Mouse (Mus musculus): ENCODE measurements around the gene Lyzl4. TPM values are rescaled to one million over a fixed set of nuclear protein-coding genes. Genes with fewer than 3 reads are reported as not detected.
A peak's percentile ranks its signal among the peaks of the same experiment; 100 is the strongest.

Gene Lyzl4
- 11.5 and 11.8 TPM in 2 replicates for polyA plus RNA-seq (2012; ENCODE audit: insufficient read depth, insufficient read length, missing spikeins)

DNA sequence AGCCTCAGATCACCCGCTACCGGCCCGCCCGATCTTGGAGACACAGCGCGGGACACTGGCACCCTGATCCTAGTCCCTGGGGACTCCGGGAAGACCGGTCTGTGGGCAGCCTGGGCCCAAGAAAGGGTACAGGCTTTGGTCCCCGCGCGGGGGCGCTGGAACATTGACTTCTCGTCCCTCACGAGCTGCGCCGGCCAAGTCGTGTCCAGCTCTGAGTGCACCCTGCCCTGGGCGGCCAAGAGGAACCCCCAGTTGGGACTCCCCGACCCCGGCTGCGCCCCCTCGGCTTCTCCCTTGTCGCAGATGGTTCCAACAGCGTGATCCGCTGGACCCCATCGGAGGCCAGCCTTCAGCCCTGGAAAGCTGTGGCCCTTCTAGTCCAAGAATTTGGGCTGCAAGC is at the start of gene Lyzl4:
Gene Lyzl4, minus strand, starts transcription at position 96 of the 400 bp plus-strand sequence.
- peak within 1 kb of the TSS; percentile 54 for H3K4me3 ChIP-seq (ENCODE audit: insufficient read depth, low read length)
- H3K27ac ChIP-seq (ENCODE audit: insufficient read depth, low read depth, low read length) = no peak within 1 kb of the TSS
- H3K4me1 ChIP-seq (ENCODE audit: control insufficient read depth, insufficient read depth, low read length) = peaks cover 16% of the 10 kb centered on the region
- no peak for TF ChIP-seq POLR2A (IDR thresholded peaks at IDR 0.05; ENCODE audit: borderline replicate concordance, low read depth, low read length)
- peak; percentile 57; the same call in 1 of the 2 replicates for TF ChIP-seq CTCF (IDR thresholded peaks at IDR 0.05; ENCODE audit: low read depth, low read length)

DNA sequence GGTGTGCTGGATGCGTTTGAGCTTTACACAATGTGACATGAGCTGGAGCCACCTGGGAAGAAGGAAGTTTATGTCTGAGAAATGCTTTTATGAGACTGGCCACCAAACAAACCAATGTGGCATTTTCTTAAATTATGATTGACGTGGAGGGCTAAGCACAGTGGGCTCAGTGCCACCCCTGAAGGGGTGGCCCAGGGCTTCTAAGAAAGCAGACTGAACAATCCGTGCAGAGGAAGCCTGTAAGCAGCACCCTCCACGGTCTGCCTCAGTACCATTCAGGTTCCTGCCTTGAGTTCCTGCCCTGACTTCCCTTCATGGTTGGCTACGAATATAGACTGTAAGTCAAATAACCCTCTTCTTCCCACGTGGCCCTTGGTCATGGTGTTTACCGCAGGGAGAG is 48.8 kb upstream of the Lyzl4 start:
- Histone ChIP-seq H3K4me3 (ENCODE audit: insufficient read depth, low read length) (no peak overlapping the region), H3K4me1 (ENCODE audit: control insufficient read depth, insufficient read depth, low read length) (peaks cover 2% of the 10 kb centered on the region), H3K27ac (ENCODE audit: insufficient read depth, low read depth, low read length) (no peak overlapping the region)
- TF ChIP-seq CTCF (IDR thresholded peaks at IDR 0.05; ENCODE audit: low read depth, low read length) (no peak), POLR2A (IDR thresholded peaks at IDR 0.05; ENCODE audit: borderline replicate concordance, low read depth, low read length) (no peak)

DNA sequence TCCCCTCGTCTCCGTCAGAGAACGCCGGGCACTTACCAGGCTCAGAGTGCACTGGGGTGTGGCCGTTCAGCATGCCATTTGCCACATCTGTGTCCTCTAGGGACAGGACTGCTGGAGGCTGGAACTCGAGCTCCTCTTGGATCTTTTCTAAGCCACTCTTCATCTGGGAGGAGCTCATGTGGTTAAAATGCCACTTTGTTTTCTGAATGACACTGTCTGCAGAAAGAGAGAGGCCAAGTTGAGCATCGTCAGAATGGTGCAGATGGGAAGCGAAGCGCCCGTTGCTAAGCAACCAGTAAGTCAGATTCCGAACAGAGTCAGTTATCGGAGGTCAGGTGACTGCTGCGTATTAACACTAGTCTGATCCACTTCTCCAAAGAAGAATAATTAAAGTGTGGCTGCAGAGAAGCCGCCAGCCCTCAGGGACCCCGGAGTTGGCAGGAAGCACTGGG is 48.3 kb upstream of the Lyzl4 start:
- no peak overlapping the region for H3K4me3 ChIP-seq (ENCODE audit: insufficient read depth, low read length)
- TF ChIP-seq CTCF (IDR thresholded peaks at IDR 0.05; ENCODE audit: low read depth, low read length) = no peak
- no peak for TF ChIP-seq POLR2A (IDR thresholded peaks at IDR 0.05; ENCODE audit: borderline replicate concordance, low read depth, low read length)
- H3K4me1 ChIP-seq (ENCODE audit: control insufficient read depth, insufficient read depth, low read length) = peaks cover 3% of the 10 kb centered on the region
- H3K27ac ChIP-seq (ENCODE audit: insufficient read depth, low read depth, low read length) = no peak overlapping the region

DNA sequence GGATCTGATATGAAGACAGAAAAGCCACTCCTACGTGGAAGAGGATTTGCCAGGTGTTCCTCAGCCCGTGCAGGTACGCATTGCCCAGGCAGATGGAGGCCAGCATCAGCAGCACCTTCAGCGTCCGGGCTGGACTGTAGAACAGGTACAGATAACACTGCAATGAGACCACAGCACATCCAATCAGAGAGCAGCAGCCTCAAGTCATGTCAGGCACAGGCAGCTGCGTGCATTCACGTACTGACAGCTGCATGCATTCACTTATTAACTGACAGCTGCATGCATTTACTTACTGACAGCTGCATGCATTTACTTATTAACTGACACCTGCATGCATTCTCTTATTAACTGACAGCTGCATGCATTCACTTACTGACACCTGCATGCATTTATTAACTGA is 42.8 kb upstream of the Lyzl4 start:
- Histone ChIP-seq H3K27ac (ENCODE audit: insufficient read depth, low read depth, low read length) (no peak overlapping the region), H3K4me1 (ENCODE audit: control insufficient read depth, insufficient read depth, low read length) (peaks cover 3% of the 10 kb centered on the region), H3K4me3 (ENCODE audit: insufficient read depth, low read length) (no peak overlapping the region)
- TF ChIP-seq POLR2A (IDR thresholded peaks at IDR 0.05; ENCODE audit: borderline replicate concordance, low read depth, low read length) (no peak), CTCF (IDR thresholded peaks at IDR 0.05; ENCODE audit: low read depth, low read length) (no peak)

DNA sequence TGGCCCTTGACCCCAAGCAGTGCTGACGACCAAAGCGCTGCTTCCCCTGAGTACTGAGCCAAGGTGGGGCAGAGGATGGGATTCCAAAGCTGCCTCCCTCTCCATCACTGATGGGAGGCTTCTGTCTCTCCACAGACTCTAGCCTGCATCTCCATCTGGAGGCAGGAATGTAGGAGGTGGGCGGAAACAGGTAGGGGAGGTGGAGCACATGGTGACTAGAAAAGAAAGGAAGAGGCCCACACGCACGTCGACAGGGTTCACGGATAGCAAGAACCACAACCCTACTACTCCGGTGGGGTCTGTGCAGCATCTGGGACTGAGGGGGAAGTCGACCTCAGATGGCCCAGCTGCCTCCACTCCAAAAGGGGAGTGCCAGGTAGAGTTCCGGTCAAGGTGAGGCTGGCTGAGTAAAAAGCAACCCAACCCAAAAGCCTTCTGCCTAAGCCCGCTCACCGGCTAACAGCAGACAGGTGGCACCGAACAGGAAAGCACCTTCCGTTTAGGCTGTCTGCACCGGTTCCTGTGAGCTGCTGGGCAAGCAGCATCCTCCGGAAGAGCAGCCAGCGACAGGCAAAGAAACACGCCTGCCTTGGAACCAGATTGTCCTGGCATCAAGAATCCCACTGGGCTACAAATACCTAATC is 40.3 kb upstream of the Lyzl4 start:
- peaks cover 9% of the 10 kb centered on the region for H3K4me1 ChIP-seq (ENCODE audit: control insufficient read depth, insufficient read depth, low read length)
- H3K4me3 ChIP-seq (ENCODE audit: insufficient read depth, low read length) = no peak overlapping the region
- TF ChIP-seq CTCF (IDR thresholded peaks at IDR 0.05; ENCODE audit: low read depth, low read length) (no peak), POLR2A (IDR thresholded peaks at IDR 0.05; ENCODE audit: borderline replicate concordance, low read depth, low read length) (no peak)
- H3K27ac ChIP-seq (ENCODE audit: insufficient read depth, low read depth, low read length) = no peak overlapping the region

DNA sequence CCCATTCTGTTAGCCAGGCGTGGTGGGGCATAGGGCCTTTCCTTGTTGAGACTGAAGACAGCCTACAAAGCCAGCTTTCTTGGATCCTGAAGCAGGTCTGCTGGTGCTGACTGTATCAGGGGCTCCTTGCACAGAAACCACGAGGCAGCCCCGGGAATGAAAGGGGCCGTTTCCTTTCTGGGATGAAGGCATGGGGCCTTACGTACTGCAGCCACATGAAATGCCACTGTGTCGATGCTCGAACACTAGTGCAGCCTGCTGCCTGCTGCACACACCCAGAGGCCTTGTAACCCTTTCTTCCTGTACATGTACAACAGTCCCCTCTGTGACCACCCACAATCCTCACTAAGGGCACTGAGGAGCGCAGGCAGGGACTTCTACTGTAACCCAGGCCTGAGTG is 39.3 kb upstream of the Lyzl4 start:
- TF ChIP-seq POLR2A (IDR thresholded peaks at IDR 0.05; ENCODE audit: borderline replicate concordance, low read depth, low read length) = no peak
- no peak for TF ChIP-seq CTCF (IDR thresholded peaks at IDR 0.05; ENCODE audit: low read depth, low read length)
- H3K4me1 ChIP-seq (ENCODE audit: control insufficient read depth, insufficient read depth, low read length) = peaks cover 17% of the 10 kb centered on the region
- no peak overlapping the region for H3K27ac ChIP-seq (ENCODE audit: insufficient read depth, low read depth, low read length)
- H3K4me3 ChIP-seq (ENCODE audit: insufficient read depth, low read length) = no peak overlapping the region

DNA sequence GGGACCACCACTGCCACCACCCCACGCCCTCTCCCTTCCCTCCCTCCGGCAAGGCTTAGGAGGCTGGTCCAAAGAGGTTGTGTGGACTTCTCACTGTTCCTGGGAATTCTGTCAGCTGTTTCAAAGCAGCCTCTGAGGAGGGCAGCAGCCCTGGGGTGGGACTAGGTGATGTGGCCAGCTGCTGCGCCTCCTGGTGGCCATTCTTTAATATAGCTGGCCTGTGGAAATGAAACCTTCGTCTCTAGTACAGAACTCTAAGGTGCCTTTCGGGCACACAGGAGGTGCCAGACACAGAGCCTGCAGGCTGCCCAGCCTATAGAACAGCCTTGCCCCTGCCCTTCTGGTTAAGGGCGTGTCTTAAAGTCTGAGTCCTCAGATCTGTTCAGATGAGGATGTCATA is 37.7 kb upstream of the Lyzl4 start:
- Histone ChIP-seq H3K27ac (ENCODE audit: insufficient read depth, low read depth, low read length) (no peak overlapping the region), H3K4me1 (ENCODE audit: control insufficient read depth, insufficient read depth, low read length) (peaks cover 26% of the 10 kb centered on the region), H3K4me3 (ENCODE audit: insufficient read depth, low read length) (no peak overlapping the region)
- TF ChIP-seq CTCF (IDR thresholded peaks at IDR 0.05; ENCODE audit: low read depth, low read length) = peak; percentile 91
- no peak for TF ChIP-seq POLR2A (IDR thresholded peaks at IDR 0.05; ENCODE audit: borderline replicate concordance, low read depth, low read length)

DNA sequence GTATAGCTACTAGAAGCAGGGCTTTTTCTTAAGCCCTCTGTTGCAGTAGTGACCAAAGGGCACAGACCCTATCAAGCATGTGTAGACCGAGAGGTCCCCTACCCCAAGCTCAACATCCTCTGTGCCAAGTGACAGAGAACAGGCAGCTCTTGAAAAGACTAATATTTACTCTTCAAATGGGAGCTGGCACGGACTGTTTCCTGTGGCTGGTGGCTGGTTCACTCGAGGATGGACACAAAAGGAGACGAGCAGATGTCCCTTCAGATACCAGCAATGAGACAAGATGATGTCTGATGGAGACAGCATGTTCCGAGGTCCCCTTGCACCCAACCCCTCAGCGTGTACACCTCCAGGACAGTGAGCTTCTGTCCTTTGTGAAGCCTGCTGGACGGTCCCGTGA is 35.6 kb upstream of the Lyzl4 start:
- peaks cover 31% of the 10 kb centered on the region for H3K4me1 ChIP-seq (ENCODE audit: control insufficient read depth, insufficient read depth, low read length)
- no peak overlapping the region for H3K4me3 ChIP-seq (ENCODE audit: insufficient read depth, low read length)
- H3K27ac ChIP-seq (ENCODE audit: insufficient read depth, low read depth, low read length) = 0 out of 2 replicates have a peak overlapping the region, but pooled peaks have one; percentile 10
- TF ChIP-seq POLR2A (IDR thresholded peaks at IDR 0.05; ENCODE audit: borderline replicate concordance, low read depth, low read length) (no peak), CTCF (IDR thresholded peaks at IDR 0.05; ENCODE audit: low read depth, low read length) (no peak)

DNA sequence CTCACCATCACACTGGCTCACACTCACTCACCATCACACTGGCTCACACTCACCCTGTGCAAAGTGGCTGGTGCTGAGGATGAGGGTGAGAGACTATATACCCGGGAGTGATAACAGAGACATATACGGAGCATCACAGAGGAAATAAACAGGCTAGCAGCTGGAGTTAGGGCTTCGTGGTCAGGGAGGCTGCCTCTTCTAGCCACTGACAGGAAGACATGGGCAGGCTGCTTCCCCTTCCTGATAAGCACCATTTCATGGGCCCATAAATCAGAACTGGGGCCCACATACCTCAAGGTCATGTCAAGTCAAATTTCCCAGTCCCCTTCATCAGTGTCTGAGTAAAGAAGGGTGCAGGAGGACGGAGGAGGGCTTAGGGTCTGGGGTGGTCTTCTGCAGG is 35.2 kb upstream of the Lyzl4 start:
- peak overlapping the region; percentile 30; the same call in 1 of the 2 replicates for H3K27ac ChIP-seq (ENCODE audit: insufficient read depth, low read depth, low read length)
- peaks cover 34% of the 10 kb centered on the region for H3K4me1 ChIP-seq (ENCODE audit: control insufficient read depth, insufficient read depth, low read length)
- TF ChIP-seq POLR2A (IDR thresholded peaks at IDR 0.05; ENCODE audit: borderline replicate concordance, low read depth, low read length) = no peak
- TF ChIP-seq CTCF (IDR thresholded peaks at IDR 0.05; ENCODE audit: low read depth, low read length) = no peak
- no peak overlapping the region for H3K4me3 ChIP-seq (ENCODE audit: insufficient read depth, low read length)

DNA sequence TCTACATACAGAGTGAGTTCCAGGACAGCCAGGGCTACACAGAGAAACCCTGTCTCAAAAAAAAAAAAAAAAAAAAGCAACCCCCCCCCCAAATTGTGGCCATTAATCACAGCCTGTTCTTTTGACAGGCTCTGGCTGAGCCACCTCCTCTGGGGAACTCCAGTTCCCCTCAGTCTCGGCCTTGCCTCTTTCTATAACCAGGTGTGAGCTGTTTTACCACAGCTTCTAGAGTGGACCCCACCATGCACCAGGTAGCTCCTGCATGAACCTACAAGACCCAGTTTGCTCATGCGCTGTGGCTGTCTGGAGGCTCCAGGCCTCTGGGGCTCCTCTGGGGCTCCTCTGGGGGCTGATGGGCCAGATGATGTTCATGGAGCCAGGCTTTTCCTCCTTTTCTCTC is 33.7 kb upstream of the Lyzl4 start:
- peaks cover 34% of the 10 kb centered on the region for H3K4me1 ChIP-seq (ENCODE audit: control insufficient read depth, insufficient read depth, low read length)

More for the DNA sequence above, 33.7 kb upstream of the Lyzl4 start:
- TF ChIP-seq POLR2A (IDR thresholded peaks at IDR 0.05; ENCODE audit: borderline replicate concordance, low read depth, low read length) = no peak
- no peak for TF ChIP-seq CTCF (IDR thresholded peaks at IDR 0.05; ENCODE audit: low read depth, low read length)
- Histone ChIP-seq H3K27ac (ENCODE audit: insufficient read depth, low read depth, low read length) (0 out of 2 replicates have a peak overlapping the region, but pooled peaks have one; percentile 79), H3K4me3 (ENCODE audit: insufficient read depth, low read length) (no peak overlapping the region)
